Mouse (Mus musculus): ENCODE measurements around the gene Mib2.
"Not testable (repeated sequence)": the region's sequence is repeated elsewhere in the genome, so short reads cannot be mapped to it uniquely, and the experiment has no call there.

The Mib2 gene

DNA sequence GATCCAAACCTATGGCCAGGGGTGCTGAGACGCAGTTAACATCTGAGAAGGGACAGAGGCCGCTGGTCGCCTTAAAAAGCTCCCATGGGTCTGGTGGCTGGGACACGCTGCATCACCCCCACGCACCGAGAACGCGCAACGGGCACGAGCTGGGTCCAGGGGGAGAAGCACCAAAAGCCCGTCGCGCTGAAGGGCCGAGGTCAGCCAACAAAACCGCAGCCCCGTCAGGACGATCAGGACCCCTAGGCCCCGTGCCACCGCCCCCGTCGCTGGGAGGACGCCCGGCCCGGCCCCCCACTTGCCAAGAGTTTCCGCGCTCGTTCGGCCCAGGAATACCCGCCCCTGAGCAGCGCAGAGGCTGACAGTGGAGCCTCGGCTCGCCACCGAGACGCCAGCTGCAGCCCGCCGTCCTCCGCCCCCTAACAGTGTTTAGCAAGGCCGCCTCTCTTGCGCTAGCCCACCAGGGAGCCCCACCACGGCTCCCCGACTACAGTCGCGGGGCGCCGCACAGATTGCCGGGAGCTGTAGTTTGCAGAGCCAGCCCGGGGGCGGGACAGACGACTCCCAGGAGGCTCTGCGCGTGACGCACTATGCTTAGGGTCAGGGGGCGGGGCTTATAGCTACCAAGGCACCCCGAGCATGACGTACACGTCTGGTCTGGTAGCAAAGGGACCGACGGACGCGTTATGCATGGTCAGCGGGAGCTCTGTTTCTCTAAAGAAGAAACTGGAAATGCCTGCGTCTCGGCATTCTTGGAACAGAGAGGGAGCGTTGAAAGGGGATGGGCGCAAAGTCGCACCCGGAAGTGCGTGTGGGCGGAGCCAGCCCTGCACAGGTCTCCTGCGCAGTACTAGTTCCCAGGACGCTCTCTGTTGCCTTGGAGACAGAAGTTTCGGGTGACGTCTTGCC is at the start of gene Mib2:
Gene Mib2 (minus strand): TSS at position 510 of the 909 bp plus-strand sequence.
- DNase-seq: peak; percentile 97

- DNase-seq: peak; percentile 11
These were observed 41.7 kb upstream of the Mib2 start for GRCm38 (mm10) chr4:155710521-155711252.

GRCm38 (mm10) chr4:155708988-155709387 is 40.0 kb upstream of the Mib2 start:
- DNase-seq: no peak

DNA sequence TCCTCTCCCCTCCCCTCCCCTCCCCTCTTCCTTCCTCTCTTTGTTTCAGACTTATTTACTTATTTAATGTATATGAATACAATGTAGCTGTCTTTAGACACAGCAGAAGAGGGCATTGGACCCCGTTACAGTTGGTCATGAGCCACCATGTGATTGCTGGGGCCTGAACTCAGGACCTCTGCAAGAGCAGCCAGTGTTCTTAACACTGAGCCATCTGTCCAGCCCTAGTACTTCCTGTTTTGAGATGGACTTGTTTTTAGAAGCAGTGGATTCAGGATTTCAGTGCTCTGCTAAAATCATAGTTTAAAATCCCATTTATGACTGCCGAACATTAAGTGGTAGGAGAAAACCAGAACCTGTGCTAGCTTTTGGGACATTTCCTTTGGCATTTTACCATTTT is 39.6 kb upstream of the Mib2 start:
- no peak for DNase-seq

GRCm38 (mm10) chr4:155705592-155705929 is 36.6 kb upstream of the Mib2 start:
- DNase-seq: no peak

- peak; percentile 96 for DNase-seq
These were observed 36.0 kb upstream of the Mib2 start, which contains the start of gene Ssu72 for GRCm38 (mm10) chr4:155704721-155705591. Ssu72 (plus strand) TSS chr4:155704800.

DNA sequence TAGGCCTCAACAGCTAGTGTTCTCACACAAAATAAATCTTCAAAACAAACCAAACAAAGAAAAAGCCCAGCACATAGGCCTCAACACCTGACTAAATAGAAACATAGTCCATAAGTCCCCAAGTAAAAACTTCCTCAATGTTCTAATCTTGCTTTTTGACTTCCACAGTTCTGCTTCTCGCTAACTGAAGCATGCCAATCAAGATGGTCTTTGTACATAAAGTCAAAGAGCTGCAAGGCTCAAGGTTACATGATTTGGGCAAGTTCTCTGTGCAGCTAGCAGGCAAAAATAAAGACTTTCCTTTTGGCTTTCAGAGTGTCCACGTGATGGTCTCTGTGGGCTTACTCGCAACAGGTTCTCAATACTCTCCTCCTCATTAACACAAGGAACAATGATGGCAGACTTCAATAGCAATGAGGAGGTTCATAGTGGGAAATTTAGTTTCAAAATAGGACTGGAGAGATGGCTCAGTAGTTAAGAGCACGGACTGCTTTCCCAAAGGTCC is 34.5 kb upstream of the Mib2 start:
- no peak for DNase-seq

DNA sequence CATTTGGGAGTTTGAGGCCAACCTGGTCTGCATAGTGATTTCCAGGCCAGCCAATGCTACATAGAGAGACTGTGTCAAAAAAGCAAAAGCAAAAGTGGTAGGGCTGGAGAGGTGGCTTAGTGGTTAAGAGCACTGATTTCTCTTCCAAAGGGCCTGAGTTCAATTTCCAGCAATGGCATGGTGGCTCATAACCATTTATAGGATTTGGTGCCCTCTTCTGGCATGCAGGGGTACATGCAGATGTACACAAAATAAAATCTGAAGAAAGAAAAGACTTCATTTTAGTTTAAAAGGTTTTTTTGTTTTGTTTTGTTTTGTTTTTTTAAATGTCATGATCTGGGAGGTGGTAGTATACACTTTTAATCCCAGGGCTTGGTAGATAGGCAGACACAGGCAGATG is 31.4 kb upstream of the Mib2 start:
- DNase-seq: no peak

DNA sequence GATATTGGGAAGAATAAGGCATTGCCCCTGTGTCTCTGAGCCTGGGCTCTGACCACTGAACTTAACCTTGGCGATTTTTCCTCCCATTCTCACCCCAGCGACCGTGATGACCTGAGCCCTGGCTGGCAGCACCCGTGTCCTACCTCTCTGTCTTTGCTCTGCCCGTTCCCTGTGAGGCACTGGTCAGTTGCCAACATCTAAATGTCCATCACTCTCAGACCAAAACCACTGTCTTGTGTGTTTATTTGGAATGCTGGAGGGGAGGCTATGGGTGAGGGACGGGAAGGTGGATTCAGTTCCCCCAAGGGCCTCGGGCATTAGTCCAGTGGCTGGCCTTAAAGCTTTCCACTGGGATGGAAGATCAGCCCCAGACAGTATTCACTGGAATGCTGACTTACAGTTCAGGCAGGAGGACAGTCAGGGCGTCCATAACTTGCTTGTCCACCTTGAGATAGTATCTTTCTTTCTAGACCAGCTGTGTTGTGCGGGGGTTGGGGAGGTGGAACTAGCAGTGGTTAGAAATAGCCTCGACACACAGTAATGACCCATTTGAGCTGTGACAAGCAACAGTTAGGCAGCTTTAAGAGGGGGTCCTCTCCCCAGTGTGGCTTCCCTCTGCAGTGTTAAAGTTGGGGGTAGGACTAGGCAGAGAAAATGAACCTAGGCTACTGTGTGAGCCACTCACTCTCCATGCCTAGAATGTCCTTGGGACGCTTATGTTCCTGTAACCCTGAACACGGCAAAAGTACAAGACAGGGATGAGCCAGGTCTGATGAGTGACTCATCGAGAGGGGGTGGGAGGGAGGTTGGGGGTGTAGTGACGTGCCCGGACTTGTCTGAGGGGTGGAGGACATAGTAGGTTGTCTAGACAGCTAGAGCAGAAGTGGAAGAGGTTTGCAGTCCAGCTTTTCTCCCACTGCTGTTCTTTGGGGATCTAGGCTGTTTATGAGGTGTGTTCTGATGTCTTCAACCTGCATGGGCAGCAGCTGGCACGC is 27.6 kb upstream of the Mib2 start:
- no peak for DNase-seq

- no peak for DNase-seq
These were observed 26.6 kb upstream of the Mib2 start for GRCm38 (mm10) chr4:155695531-155696062.

- DNase-seq: peak; percentile 36
These were observed 25.7 kb upstream of the Mib2 start for GRCm38 (mm10) chr4:155694482-155695401.

DNA sequence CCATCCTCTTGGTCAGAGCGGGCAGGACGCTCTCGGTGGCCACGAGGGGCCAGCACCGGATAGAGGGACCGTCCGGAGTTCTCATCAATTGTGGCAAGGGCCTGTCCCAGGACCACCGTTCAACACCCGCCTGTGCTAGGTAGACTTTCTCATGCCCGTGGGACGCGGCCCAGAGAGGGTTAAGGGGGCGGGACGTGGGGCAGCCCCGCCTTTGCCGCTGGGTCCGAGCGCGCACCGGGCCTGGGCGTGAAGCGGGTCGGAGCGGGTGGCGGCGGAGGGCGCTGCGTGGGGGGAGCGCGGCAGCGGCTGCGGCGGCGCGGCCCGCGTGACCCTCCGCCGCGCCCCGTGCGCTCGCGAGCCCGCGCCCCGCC is 25.1 kb upstream of the Mib2 start, which contains the start of gene Fndc10:
Gene Fndc10 (plus strand): TSS at position 232 of the 371 bp plus-strand sequence.
- peak; percentile 60 for DNase-seq

DNA sequence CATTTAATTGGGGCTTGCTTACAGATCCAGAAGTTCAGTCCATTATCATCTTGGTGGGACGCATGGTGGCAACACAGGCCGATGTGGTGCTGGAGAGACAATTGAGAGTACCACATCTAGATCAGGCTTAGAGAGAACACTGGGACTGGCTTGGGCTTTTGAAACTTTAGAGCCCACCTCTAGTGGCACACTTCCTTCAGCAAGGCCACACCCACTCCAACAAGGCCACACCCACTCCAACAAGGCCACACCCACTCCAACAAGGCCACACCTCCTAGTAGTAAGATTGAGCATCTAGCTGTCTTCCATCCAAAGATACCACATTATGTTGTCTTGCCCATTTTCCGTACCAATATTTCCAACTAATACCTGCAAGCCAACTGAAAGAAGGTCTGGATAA is 23.4 kb upstream of the Mib2 start:
- DNase-seq: no peak

DNA sequence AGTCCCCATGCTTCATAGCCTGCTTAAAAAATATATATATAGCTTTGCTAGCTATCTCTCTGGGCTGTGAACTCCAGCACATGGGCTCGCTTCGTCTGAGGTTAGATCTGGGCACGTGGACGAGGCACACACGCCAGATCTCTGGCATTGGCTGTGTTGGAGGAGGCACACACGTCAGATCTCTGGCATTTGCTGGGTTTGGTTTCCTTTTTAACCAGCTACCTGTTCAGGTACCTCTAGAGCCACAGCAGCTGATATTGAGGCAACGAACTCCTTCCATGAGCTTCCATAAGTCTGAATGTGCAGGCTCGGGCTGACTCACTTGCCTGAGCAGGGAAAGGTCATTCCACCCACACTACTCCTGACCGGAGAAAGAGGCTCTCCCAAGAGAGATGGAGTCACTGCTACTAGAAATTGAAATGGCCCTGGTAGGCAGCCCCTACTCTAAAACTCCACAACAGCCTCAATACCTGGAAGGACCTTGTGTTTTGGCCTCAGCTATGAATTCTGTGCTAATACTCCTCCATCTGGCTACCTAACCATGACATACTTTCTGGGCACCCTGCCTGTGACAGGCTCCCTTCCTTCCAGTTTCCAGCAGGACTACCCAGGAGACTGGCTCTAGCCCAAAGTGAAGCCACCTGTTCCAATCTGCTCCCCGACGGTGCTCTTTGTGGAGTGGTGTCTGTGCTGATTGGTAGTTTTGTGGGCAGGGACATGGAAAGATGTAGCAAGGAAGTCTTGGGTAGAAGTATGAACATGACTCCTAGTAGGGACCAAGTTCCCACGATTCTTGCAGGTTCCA is 21.8 kb upstream of the Mib2 start:
- no peak for DNase-seq

DNA sequence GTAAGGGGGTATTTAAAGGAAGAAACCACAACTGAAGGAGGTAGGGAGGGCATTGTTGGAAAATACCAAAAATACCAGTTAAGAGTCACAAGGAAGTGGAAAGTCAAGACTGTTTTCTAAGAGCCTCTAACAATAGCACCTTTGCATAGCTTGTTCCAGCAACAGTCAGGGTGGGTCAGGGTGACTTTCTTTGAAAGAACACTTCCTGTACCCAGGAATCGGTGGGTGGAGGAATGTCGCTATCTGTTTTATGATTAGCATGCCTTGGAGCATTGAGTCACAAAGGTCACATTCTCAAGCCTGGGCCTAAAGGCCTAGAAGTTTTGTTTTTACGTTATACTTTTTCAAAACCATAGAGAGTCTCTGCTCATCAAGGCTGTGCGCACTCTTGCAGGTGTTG is 18.8 kb upstream of the Mib2 start:
- DNase-seq: not testable (repeated sequence)

- not testable (repeated sequence) for DNase-seq
These were observed 14.8 kb upstream of the Mib2 start for GRCm38 (mm10) chr4:155683670-155684277.

- peak; percentile 35 for DNase-seq
These were observed 7.0 kb upstream of the Mib2 start for GRCm38 (mm10) chr4:155675991-155676390.

GRCm38 (mm10) chr4:155672082-155672481 is 3.1 kb upstream of the Mib2 start:
- DNase-seq: no peak

DNA sequence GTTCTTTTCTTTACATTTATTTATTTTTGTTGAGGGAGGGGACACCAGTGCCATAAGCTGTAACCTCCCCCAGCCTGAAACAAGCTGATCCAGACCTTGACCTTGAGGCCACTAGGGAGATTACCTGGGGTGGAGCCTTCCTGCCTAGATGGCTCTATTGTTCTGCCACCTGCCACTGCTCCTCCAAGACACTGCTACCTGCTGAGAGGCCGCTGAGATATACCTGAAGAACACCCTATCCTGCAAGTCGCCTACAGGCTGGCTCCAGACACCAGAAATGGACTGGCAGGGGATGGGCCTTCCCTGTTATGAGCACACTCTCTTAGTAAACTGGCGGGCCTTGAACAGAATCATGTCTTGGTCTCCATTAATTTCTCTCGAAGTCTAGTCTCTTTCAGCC is 1.2 kb upstream of the Mib2 start:
- not testable (repeated sequence) for DNase-seq
